Mouse (Mus musculus): ENCODE data around the gene Rhbdl1. TPM values are rescaled to one million over a fixed set of nuclear protein-coding genes. Genes with fewer than 3 reads are reported as not detected.

Gene Rhbdl1
- polyA plus RNA-seq (2015; fragmentation: Nextera tagmentation; extraction: Ambion mirVana) = 0.45 and 0.98 TPM in 2 replicates

DNA sequence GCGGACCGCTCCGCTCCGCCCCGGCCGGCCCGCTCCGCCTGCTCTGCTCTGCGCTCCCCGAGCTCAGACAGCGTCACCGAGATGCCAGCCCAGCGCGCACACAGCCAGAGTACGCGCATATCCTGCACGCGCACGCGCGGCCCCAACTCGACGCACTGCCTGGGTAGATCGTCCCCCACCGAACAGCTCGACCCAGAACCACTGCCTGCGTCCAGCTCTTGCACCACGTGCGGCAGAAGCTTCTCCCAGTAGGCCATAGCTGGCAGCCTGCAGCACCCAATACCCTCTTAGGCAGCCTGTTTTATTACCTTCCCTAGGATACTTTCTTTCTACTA is at the start of gene Rhbdl1:
Gene Rhbdl1 (minus strand): TSS at position 220 of the 335 bp plus-strand sequence.
- peaks cover 64% of the 10 kb centered on the region for H3K36me3 ChIP-seq
- peaks cover 51% of the 10 kb centered on the region for H3K4me1 ChIP-seq
- H3K9me3 ChIP-seq = no peaks in the 10 kb centered on the region
- no peaks in the 10 kb centered on the region for H3K27me3 ChIP-seq (replicated peaks)
- H3K9ac ChIP-seq = peak within 1 kb of the TSS; percentile 84
- H3K4me3 ChIP-seq = peak within 1 kb of the TSS; percentile 53
- WGBS = 2% methylated on average over 29 of the region's 29 CpGs
- H3K4me2 ChIP-seq = peak within 1 kb of the TSS; percentile 86
- peak within 1 kb of the TSS; percentile 74 for H3K27ac ChIP-seq (replicated peaks)
- no peak for ATAC-seq (ENCODE audit: extremely low read depth, insufficient number of reproducible peaks, low FRiP score, low TSS enrichment)

- Histone ChIP-seq H3K9ac (no peak overlapping the region), H3K27me3 (replicated peaks) (no peaks in the 10 kb centered on the region), H3K4me2 (no peak overlapping the region), H3K9me3 (no peaks in the 10 kb centered on the region), H3K36me3 (peaks cover 69% of the 10 kb centered on the region), H3K4me1 (peaks cover under 1% of the 10 kb centered on the region; the same call in 1 of the 2 replicates), H3K4me3 (no peak overlapping the region), H3K27ac (replicated peaks) (no peak overlapping the region)
- ATAC-seq (ENCODE audit: extremely low read depth, insufficient number of reproducible peaks, low FRiP score, low TSS enrichment) = no peak
Observed at GRCm38 (mm10) chr17:25886806-25887205, 49.7 kb upstream of the Rhbdl1 start.

DNA sequence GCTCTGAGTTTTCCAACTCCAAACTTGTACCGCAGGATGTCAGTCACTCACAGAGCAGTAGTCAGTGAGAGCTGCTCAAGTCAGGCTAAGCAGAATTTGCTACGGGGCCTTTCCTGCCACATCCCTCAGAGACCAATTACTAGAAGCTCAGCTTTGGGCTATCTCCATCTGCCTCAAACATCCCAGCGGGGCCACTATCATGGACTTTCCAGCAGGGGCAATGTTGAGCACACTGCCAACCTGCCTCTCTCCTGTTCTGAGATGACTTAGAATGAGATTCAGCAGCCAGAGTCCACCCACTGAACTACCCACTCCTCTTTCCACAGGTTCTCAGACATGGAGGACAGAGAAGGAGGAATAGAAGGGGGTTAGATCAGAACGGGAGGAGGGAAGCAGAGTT is 48.5 kb upstream of the Rhbdl1 start:
- Histone ChIP-seq H3K9me3 (no peaks in the 10 kb centered on the region), H3K4me1 (peaks cover 11% of the 10 kb centered on the region), H3K27me3 (replicated peaks) (no peaks in the 10 kb centered on the region), H3K4me2 (no peak overlapping the region), H3K27ac (replicated peaks) (no peak overlapping the region), H3K4me3 (no peak overlapping the region), H3K36me3 (peaks cover 72% of the 10 kb centered on the region), H3K9ac (no peak overlapping the region)
- WGBS = 71% methylated on average over 4 of the region's 4 CpGs
- no peak for ATAC-seq (ENCODE audit: extremely low read depth, insufficient number of reproducible peaks, low FRiP score, low TSS enrichment)

- no peak overlapping the region for H3K27ac ChIP-seq (replicated peaks)
- no peak overlapping the region for H3K9ac ChIP-seq
- no peaks in the 10 kb centered on the region for H3K27me3 ChIP-seq (replicated peaks)
- H3K36me3 ChIP-seq = peaks cover 64% of the 10 kb centered on the region
- H3K4me1 ChIP-seq = peaks cover 13% of the 10 kb centered on the region
- H3K4me2 ChIP-seq = no peak overlapping the region
- 88% methylated on average over 3 of the region's 3 CpGs for WGBS
- no peak for ATAC-seq (ENCODE audit: extremely low read depth, insufficient number of reproducible peaks, low FRiP score, low TSS enrichment)
- no peak overlapping the region for H3K4me3 ChIP-seq
- H3K9me3 ChIP-seq = no peaks in the 10 kb centered on the region
Observed at GRCm38 (mm10) chr17:25883824-25884223, 46.7 kb upstream of the Rhbdl1 start.

GRCm38 (mm10) chr17:25883268-25883667 is 46.2 kb upstream of the Rhbdl1 start:
- no peaks in the 10 kb centered on the region for H3K9me3 ChIP-seq
- no peak overlapping the region for H3K9ac ChIP-seq
- 84% methylated on average over 8 of the region's 8 CpGs for WGBS
- H3K27me3 ChIP-seq (replicated peaks) = no peaks in the 10 kb centered on the region
- H3K4me3 ChIP-seq = no peak overlapping the region
- H3K36me3 ChIP-seq = peaks cover 64% of the 10 kb centered on the region
- H3K27ac ChIP-seq (replicated peaks) = no peak overlapping the region
- H3K4me2 ChIP-seq = no peak overlapping the region
- ATAC-seq (ENCODE audit: extremely low read depth, insufficient number of reproducible peaks, low FRiP score, low TSS enrichment) = no peak
- peaks cover 13% of the 10 kb centered on the region for H3K4me1 ChIP-seq

GRCm38 (mm10) chr17:25882306-25882705 is 45.2 kb upstream of the Rhbdl1 start:
- 33% methylated on average over 5 of the region's 5 CpGs for WGBS
- no peak overlapping the region for H3K9ac ChIP-seq
- H3K9me3 ChIP-seq = no peaks in the 10 kb centered on the region
- no peak overlapping the region; the same call in 1 of the 2 replicates for H3K27ac ChIP-seq (replicated peaks)
- H3K4me3 ChIP-seq = no peak overlapping the region
- H3K27me3 ChIP-seq (replicated peaks) = no peaks in the 10 kb centered on the region
- peaks cover 62% of the 10 kb centered on the region for H3K36me3 ChIP-seq
- peaks cover 13% of the 10 kb centered on the region for H3K4me1 ChIP-seq
- H3K4me2 ChIP-seq = no peak overlapping the region
- no peak for ATAC-seq (ENCODE audit: extremely low read depth, insufficient number of reproducible peaks, low FRiP score, low TSS enrichment)

- Histone ChIP-seq H3K27me3 (replicated peaks) (no peaks in the 10 kb centered on the region), H3K4me2 (no peak overlapping the region), H3K4me3 (no peak overlapping the region), H3K9me3 (no peaks in the 10 kb centered on the region), H3K4me1 (peaks cover 19% of the 10 kb centered on the region), H3K9ac (no peak overlapping the region), H3K36me3 (peaks cover 60% of the 10 kb centered on the region), H3K27ac (replicated peaks) (peak overlapping the region; percentile 22; the same call in 1 of the 2 replicates)
- 46% methylated on average over 4 of the region's 4 CpGs for WGBS
- no peak for ATAC-seq (ENCODE audit: extremely low read depth, insufficient number of reproducible peaks, low FRiP score, low TSS enrichment)
Observed at GRCm38 (mm10) chr17:25881691-25882090, 44.6 kb upstream of the Rhbdl1 start.

DNA sequence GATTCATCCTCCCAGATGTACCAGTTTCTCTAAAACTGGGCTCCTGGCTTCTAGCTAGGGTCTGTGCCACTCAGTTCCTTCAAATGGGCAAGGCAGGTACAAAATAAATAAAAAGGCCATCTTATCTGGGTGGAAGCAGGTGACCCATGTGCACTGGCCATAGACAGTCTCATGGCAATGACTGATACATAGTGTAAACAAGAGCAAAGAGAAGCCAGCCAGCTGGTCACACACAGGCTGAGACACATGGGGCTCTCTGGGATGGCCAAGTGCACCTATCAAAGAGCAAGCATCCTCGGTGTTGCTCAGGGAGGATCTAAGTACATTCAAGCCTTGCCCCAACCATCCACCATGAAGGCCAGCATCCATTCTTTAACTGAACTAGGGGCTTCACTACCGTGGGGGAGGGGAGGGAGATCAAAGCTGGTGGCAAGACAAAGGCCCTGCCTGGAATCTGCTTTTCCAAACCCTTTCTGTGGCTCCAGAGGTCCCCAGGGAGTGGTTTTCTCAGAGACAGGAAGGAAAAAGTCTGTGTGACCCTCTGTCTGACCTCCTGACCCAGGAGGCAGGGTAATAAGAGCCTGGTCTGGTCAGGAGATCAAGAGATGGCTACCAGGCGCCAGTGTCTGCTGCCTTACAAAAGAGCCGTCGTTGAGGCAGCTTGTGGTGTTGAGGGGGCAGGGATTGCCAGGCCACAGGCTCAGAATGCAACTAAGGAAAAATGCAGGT is 44.0 kb upstream of the Rhbdl1 start:
- Histone ChIP-seq H3K27ac (replicated peaks) (no peak overlapping the region), H3K4me2 (no peak overlapping the region), H3K27me3 (replicated peaks) (no peaks in the 10 kb centered on the region), H3K4me1 (peaks cover 25% of the 10 kb centered on the region), H3K9me3 (no peaks in the 10 kb centered on the region), H3K4me3 (no peak overlapping the region), H3K9ac (no peak overlapping the region), H3K36me3 (peaks cover 60% of the 10 kb centered on the region)
- ATAC-seq (ENCODE audit: extremely low read depth, insufficient number of reproducible peaks, low FRiP score, low TSS enrichment) = no peak
- 26% methylated on average over 5 of the region's 5 CpGs for WGBS

GRCm38 (mm10) chr17:25880196-25880910 is 43.3 kb upstream of the Rhbdl1 start, which contains the start of gene Wfikkn1:
Wfikkn1 (minus strand) TSS chr17:25880858.
- H3K27ac ChIP-seq (replicated peaks) = 0 out of 2 replicates have a peak within 1 kb of the TSS, but pooled peaks have one; percentile 22
- H3K9me3 ChIP-seq = no peaks in the 10 kb centered on the region
- no peak within 1 kb of the TSS for H3K4me2 ChIP-seq
- H3K4me1 ChIP-seq = peaks cover 29% of the 10 kb centered on the region
- no peaks in the 10 kb centered on the region for H3K27me3 ChIP-seq (replicated peaks)
- H3K4me3 ChIP-seq = no peak within 1 kb of the TSS
- ATAC-seq (ENCODE audit: extremely low read depth, insufficient number of reproducible peaks, low FRiP score, low TSS enrichment) = no peak
- H3K9ac ChIP-seq = no peak within 1 kb of the TSS
- peaks cover 60% of the 10 kb centered on the region for H3K36me3 ChIP-seq
- 53% methylated on average over 5 of the region's 5 CpGs for WGBS

DNA sequence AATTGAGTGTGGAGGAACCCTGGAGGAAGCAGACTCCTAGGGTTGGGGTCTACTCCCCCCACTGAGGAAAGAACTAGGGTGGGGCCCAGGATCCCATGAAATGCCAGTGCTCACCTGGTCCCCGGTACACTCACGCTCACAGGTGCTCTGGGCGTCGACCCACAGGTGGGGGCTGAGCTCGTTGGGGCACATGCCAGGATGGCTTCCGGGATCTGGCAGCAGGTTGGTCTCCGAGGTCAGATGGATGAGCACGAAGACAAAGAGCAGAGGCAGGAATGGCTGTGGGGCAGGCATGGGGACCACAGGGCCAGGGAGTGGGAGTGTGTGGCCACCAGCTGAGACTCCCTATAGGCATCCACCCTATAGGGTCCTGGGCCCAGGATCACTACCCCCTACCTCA is 42.7 kb upstream of the Rhbdl1 start:
- no peak overlapping the region for H3K9ac ChIP-seq
- no peaks in the 10 kb centered on the region for H3K9me3 ChIP-seq
- whole genome bisulfite sequencing = 86% methylated on average over 8 of the region's 8 CpGs
- no peak overlapping the region for H3K4me2 ChIP-seq
- ATAC-seq (ENCODE audit: extremely low read depth, insufficient number of reproducible peaks, low FRiP score, low TSS enrichment) = no peak
- no peaks in the 10 kb centered on the region for H3K27me3 ChIP-seq (replicated peaks)
- H3K36me3 ChIP-seq = peaks cover 57% of the 10 kb centered on the region
- H3K4me3 ChIP-seq = no peak overlapping the region
- H3K4me1 ChIP-seq = peaks cover 29% of the 10 kb centered on the region
- H3K27ac ChIP-seq (replicated peaks) = no peak overlapping the region

GRCm38 (mm10) chr17:25879261-25879660 is 42.2 kb upstream of the Rhbdl1 start:
- H3K36me3 ChIP-seq = peaks cover 52% of the 10 kb centered on the region
- H3K27me3 ChIP-seq (replicated peaks) = no peaks in the 10 kb centered on the region
- no peaks in the 10 kb centered on the region for H3K9me3 ChIP-seq
- no peak overlapping the region for H3K4me2 ChIP-seq
- H3K4me3 ChIP-seq = no peak overlapping the region
- WGBS = 65% methylated on average over 4 of the region's 4 CpGs
- ATAC-seq (ENCODE audit: extremely low read depth, insufficient number of reproducible peaks, low FRiP score, low TSS enrichment) = no peak
- H3K27ac ChIP-seq (replicated peaks) = no peak overlapping the region
- H3K4me1 ChIP-seq = peaks cover 33% of the 10 kb centered on the region
- H3K9ac ChIP-seq = no peak overlapping the region

Data from heart, embryonic 13.5 days (tissue).